Mouse (Mus musculus) embryonic facial prominence, embryonic 15.5 days (tissue): ENCODE results near the gene 1700018B08Rik. TPM values are rescaled to one million over a fixed set of nuclear protein-coding genes. Genes with fewer than 3 reads are reported as not detected.

Source experiments
- ATAC-seq: fragments of 200-750 bp; cut with Nextera tagmentation; 2 replicates; pipeline ENCODE4 v1.8.0; 2017; ENCODE audit warnings: low read depth, moderate TSS enrichment; ENCODE audit not compliant: insufficient number of reproducible peaks, low FRiP score, low TSS enrichment
- H3K27ac ChIP-seq: fragments of 300-500 bp; sonication (generic); replicated peaks from 2 replicates; pipeline ENCODE4 v1.5.1; 2015; ENCODE audit warnings: mild to moderate bottlenecking, inconsistent platforms
- H3K27me3 ChIP-seq: fragments of 300-500 bp; sonication (generic); 2 replicates; pipeline ENCODE4 v1.6.1; 2015; ENCODE audit warnings: inconsistent platforms
- H3K36me3 ChIP-seq: fragments of 300-500 bp; sonication (generic); 2 replicates; pipeline ENCODE4 v1.6.1; 2015; ENCODE audit warnings: mild to moderate bottlenecking, inconsistent platforms
- H3K4me1 ChIP-seq: fragments of 300-500 bp; sonication (generic); 2 replicates; pipeline ENCODE4 v1.6.1; 2015; ENCODE audit warnings: inconsistent platforms
- H3K4me2 ChIP-seq: fragments of 300-500 bp; sonication (generic); replicated peaks from 2 replicates; pipeline ENCODE4 v1.6.1; 2015; ENCODE audit warnings: mild to moderate bottlenecking, inconsistent platforms
- H3K4me3 ChIP-seq: fragments of 300-500 bp; sonication (generic); replicated peaks from 2 replicates; pipeline ENCODE4 v1.5.1; 2015; ENCODE audit warnings: mild to moderate bottlenecking, inconsistent platforms
- H3K9ac ChIP-seq: fragments of 300-500 bp; sonication (generic); 2 replicates; pipeline ENCODE4 v1.6.1; 2015; ENCODE audit warnings: inconsistent platforms
- H3K9me3 ChIP-seq: fragments of 300-500 bp; sonication (generic); replicated peaks from 2 replicates; pipeline ENCODE4 v1.6.1; 2016; ENCODE audit warnings: inconsistent platforms
- WGBS: fragments of 180-500 bp; shearing (Covaris S2); methylation state at CpG from one replicate; pipeline ENCODE4 v1.1.7; 2015; 5-methylcytosine and 5-hydroxymethylcytosine counted together
- polyA plus RNA-seq: library from polyadenylated mRNA; unstranded; fragments of >200 nt; fragmentation: Nextera tagmentation; extraction: Ambion mirVana; gene quantifications from 2 replicates; pipeline ENCODE4 v1.2.1, GENCODE M21; 2015

Gene 1700018B08Rik
- polyA plus RNA-seq, 1 experiment from 2014 or later = not detected

- H3K4me3 ChIP-seq = no peak overlapping the region
- H3K36me3 ChIP-seq = peaks cover 41% of the 10 kb centered on the region
- WGBS = 81% methylated on average over 16 of the region's 16 CpGs
- H3K27me3 ChIP-seq = no peaks in the 10 kb centered on the region
- no peaks in the 10 kb centered on the region for H3K4me1 ChIP-seq
- no peak overlapping the region for H3K27ac ChIP-seq
- H3K9me3 ChIP-seq = no peaks in the 10 kb centered on the region
- ATAC-seq = no peak
- H3K4me2 ChIP-seq = no peak overlapping the region
- no peak overlapping the region for H3K9ac ChIP-seq
Measured at GRCm38 (mm10) chr8:121561636-121562345, 17.7 kb upstream of the 1700018B08Rik start.

DNA sequence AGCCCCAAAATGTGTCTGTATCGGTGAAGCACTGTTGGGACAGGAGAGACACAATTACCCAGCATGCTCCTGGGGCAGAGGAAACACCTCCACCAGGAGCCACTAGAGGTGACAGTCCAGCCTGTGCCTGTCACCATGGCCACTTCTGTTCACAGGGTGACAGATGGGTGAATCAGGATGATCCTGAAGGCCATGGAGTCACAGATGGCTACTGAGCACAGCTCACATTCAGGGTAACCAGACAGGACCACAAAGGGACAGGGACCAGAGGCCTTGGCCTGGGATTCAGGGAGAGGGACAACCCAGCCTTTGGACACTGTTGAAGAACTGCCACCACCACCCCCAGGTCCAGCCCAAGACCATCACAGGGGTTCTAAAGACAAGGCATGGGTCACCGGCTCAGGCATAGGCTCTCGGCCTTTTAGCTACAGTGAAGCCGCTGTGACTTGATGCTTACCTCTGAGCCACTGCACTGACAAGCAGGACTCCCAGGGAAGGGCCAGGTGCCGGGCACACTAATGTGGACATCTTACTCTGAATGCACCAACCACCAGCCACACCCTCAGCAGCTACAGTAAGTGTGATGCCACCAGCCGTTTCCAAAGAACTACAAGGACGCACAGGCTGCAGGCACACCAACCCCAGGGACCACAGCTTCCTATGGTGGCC, 16.4 kb upstream of the 1700018B08Rik start:
- Histone ChIP-seq H3K36me3 (peaks cover 42% of the 10 kb centered on the region), H3K4me1 (no peaks in the 10 kb centered on the region), H3K27ac (no peak overlapping the region), H3K4me3 (no peak overlapping the region), H3K9ac (no peak overlapping the region), H3K9me3 (no peaks in the 10 kb centered on the region), H3K27me3 (no peaks in the 10 kb centered on the region), H3K4me2 (no peak overlapping the region)
- WGBS = 94% methylated on average over 7 of the region's 7 CpGs
- ATAC-seq = no peak

DNA sequence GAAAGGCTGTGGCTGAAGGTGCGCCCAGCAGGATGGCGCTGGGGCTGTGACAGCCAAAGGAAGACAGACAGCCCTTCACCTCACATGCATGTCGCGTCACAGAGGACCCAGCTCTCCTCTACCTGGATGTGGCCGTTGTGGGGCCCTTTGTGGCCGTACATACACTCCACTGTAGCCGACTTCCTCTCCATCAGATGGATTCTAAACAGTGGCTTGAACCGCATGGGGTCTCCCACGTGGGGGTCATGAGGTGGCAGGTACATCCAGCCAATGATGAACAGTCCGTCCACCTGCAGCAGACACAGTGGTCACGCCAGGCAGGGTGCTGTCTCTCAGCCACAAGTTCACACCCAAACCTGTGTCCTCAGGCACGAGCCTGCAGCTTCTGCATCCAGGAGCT, 15.7 kb upstream of the 1700018B08Rik start:
- Histone ChIP-seq H3K27ac (no peak overlapping the region), H3K36me3 (peaks cover 49% of the 10 kb centered on the region), H3K27me3 (no peaks in the 10 kb centered on the region), H3K4me1 (no peaks in the 10 kb centered on the region), H3K9ac (no peak overlapping the region), H3K4me3 (no peak overlapping the region), H3K4me2 (no peak overlapping the region), H3K9me3 (no peaks in the 10 kb centered on the region)
- 95% methylated on average over 12 of the region's 12 CpGs for WGBS
- ATAC-seq = no peak

- 89% methylated on average over 16 of the region's 16 CpGs for WGBS
- Histone ChIP-seq H3K9me3 (no peaks in the 10 kb centered on the region), H3K4me3 (no peak overlapping the region), H3K36me3 (peaks cover 53% of the 10 kb centered on the region), H3K27ac (no peak overlapping the region), H3K4me1 (no peaks in the 10 kb centered on the region), H3K27me3 (no peaks in the 10 kb centered on the region), H3K9ac (no peak overlapping the region), H3K4me2 (no peak overlapping the region)
- ATAC-seq = no peak
Measured at GRCm38 (mm10) chr8:121558538-121558937, 14.4 kb upstream of the 1700018B08Rik start.

DNA sequence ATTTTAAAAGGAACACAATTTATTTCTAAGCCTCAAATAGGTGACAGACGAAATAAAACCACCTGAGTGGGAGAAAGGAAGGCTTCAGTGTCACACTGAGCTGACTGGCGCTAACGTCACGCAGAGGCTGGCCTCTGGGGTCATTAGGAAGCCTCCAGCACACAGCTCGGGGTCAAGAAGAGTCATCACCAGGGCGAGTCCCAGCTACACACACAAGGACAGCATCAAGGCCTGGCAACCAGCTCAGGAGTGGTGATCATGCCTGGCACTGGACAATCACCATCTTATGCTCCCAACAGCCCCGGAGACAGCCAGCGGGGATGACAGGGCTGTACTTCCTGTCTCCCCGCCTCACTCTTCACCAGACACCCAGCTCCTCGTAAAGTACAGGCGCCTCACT, 13.6 kb upstream of the 1700018B08Rik start:
- peaks cover 60% of the 10 kb centered on the region for H3K36me3 ChIP-seq
- no peaks in the 10 kb centered on the region for H3K27me3 ChIP-seq
- no peak overlapping the region for H3K4me2 ChIP-seq
- H3K4me3 ChIP-seq = no peak overlapping the region
- no peaks in the 10 kb centered on the region for H3K4me1 ChIP-seq
- no peak overlapping the region for H3K27ac ChIP-seq
- 91% methylated on average over 11 of the region's 11 CpGs for WGBS
- H3K9me3 ChIP-seq = no peaks in the 10 kb centered on the region
- no peak for ATAC-seq
- H3K9ac ChIP-seq = no peak overlapping the region

GRCm38 (mm10) chr8:121553831-121554475, 9.8 kb upstream of the 1700018B08Rik start:
- Histone ChIP-seq H3K4me1 (no peaks in the 10 kb centered on the region), H3K4me3 (no peak overlapping the region), H3K36me3 (peaks cover 79% of the 10 kb centered on the region), H3K27me3 (no peaks in the 10 kb centered on the region), H3K4me2 (no peak overlapping the region), H3K9ac (no peak overlapping the region), H3K9me3 (no peaks in the 10 kb centered on the region), H3K27ac (no peak overlapping the region)
- no peak for ATAC-seq
- 93% methylated on average over 32 of the region's 32 CpGs for WGBS

DNA sequence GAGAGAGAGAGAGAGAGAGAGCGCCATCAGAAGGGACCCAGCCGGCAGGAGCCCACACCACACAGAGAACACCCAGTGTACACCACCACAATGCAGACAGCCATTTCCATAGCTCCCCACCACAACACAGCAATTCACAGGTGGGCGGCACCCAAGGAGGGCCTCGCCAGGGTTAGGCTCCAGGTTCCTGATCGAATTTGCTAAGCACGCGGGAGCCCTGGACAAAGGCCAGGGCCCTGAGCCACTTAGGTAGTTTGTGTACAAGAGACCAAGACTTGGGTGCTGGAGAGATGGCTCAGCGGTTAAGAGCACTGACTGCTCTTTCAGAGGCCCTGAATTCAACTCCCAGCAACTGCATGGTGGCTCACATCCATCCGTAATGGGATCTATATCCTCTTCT, 8.4 kb upstream of the 1700018B08Rik start:
- 83% methylated on average over 9 of the region's 9 CpGs for WGBS
- no peaks in the 10 kb centered on the region for H3K4me1 ChIP-seq
- no peak overlapping the region for H3K27ac ChIP-seq
- H3K4me2 ChIP-seq = no peak overlapping the region
- ATAC-seq = no peak
- no peaks in the 10 kb centered on the region for H3K27me3 ChIP-seq
- H3K9ac ChIP-seq = no peak overlapping the region
- H3K36me3 ChIP-seq = peaks cover 65% of the 10 kb centered on the region
- no peaks in the 10 kb centered on the region for H3K9me3 ChIP-seq
- H3K4me3 ChIP-seq = no peak overlapping the region

- no peaks in the 10 kb centered on the region for H3K27me3 ChIP-seq
- no peaks in the 10 kb centered on the region for H3K9me3 ChIP-seq
- H3K9ac ChIP-seq = no peak overlapping the region
- H3K4me1 ChIP-seq = no peaks in the 10 kb centered on the region
- no peak overlapping the region for H3K4me3 ChIP-seq
- WGBS = 69% methylated on average over 24 of the region's 24 CpGs
- H3K27ac ChIP-seq = no peak overlapping the region
- H3K4me2 ChIP-seq = no peak overlapping the region
- H3K36me3 ChIP-seq = peaks cover 63% of the 10 kb centered on the region
- no peak for ATAC-seq
Measured at GRCm38 (mm10) chr8:121551065-121551985, 7.2 kb upstream of the 1700018B08Rik start.

- Histone ChIP-seq H3K4me1 (no peaks in the 10 kb centered on the region), H3K36me3 (peaks cover 54% of the 10 kb centered on the region), H3K27ac (no peak overlapping the region), H3K27me3 (no peaks in the 10 kb centered on the region), H3K9me3 (no peaks in the 10 kb centered on the region), H3K4me2 (no peak overlapping the region), H3K4me3 (no peak overlapping the region), H3K9ac (no peak overlapping the region)
- ATAC-seq = no peak
- WGBS = 80% methylated on average over 6 of the region's 6 CpGs
Measured at GRCm38 (mm10) chr8:121550056-121550455, 5.9 kb upstream of the 1700018B08Rik start.

DNA sequence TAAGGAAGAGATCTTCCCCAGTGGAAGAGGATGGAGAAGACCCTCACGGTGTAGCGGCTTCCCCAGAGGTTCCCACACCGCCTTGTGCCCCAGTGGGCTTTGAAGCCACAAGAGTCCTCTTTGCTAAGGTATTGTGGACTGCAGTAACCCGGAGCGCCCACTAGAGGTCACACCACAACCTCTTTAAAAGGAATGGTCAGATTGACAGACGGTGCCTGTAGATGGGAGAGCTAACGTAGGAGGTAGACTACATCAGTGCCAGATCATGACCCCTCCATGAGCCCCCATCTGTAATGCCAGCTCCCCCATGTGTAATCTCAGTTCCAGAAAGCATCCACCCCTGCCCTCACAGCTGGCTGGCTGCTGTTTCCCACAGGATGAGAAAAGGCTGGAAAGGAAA, 3.0 kb upstream of the 1700018B08Rik start:
- Histone ChIP-seq H3K4me3 (no peak overlapping the region), H3K4me2 (no peak overlapping the region), H3K9me3 (no peaks in the 10 kb centered on the region), H3K27me3 (peaks cover 6% of the 10 kb centered on the region; the same call in 1 of the 2 replicates), H3K36me3 (peaks cover 27% of the 10 kb centered on the region), H3K9ac (no peak overlapping the region), H3K27ac (no peak overlapping the region), H3K4me1 (no peaks in the 10 kb centered on the region)
- 5% methylated on average over 7 of the region's 7 CpGs for WGBS
- ATAC-seq = no peak

GRCm38 (mm10) chr8:121544936-121545335, 816 bp upstream of the 1700018B08Rik start:
- Histone ChIP-seq H3K9me3 (no peaks in the 10 kb centered on the region), H3K27me3 (peaks cover 6% of the 10 kb centered on the region; the same call in 1 of the 2 replicates), H3K4me2 (no peak overlapping the region), H3K9ac (no peak overlapping the region), H3K4me1 (no peaks in the 10 kb centered on the region), H3K27ac (no peak overlapping the region), H3K4me3 (no peak overlapping the region), H3K36me3 (peaks cover 5% of the 10 kb centered on the region; the same call in 1 of the 2 replicates)
- WGBS = 81% methylated on average over 11 of the region's 11 CpGs
- ATAC-seq = no peak
